Mouse (Mus musculus): ENCODE measurements around the gene Ncoa5.

- TF ChIP-seq CEBPB (IDR thresholded peaks at IDR 0.05; ENCODE audit: low read depth) = no peak
- no peak for TF ChIP-seq CTCF (IDR thresholded peaks at IDR 0.05; ENCODE audit: control insufficient read depth, insufficient read depth, insufficient read length)
- TF ChIP-seq FOSL1 (IDR thresholded peaks at IDR 0.05; ENCODE audit: insufficient read depth, low read length, poor library complexity, severe bottlenecking) = no peak
- no peak for TF ChIP-seq MYOD1 (IDR thresholded peaks at IDR 0.05; ENCODE audit: control insufficient read depth, insufficient read length, low read depth)
Observed at GRCm38 (mm10) chr2:165080657-165081056, 46.0 kb upstream of the Ncoa5 start.

Data from C2C12 (cell line).